Mouse (Mus musculus) erythroblast, embryonic 14.5 days (primary cell): Measurements from ENCODE around the gene Ier2.

Experiments used
- GATA1 ChIP-seq: IDR thresholded peaks from 2 replicates; pipeline ENCODE4 v1.6.1; 2012; ENCODE audit warnings: low read length, inconsistent platforms, mixed read lengths
- TAL1 ChIP-seq: IDR thresholded peaks from 3 replicates; pipeline ENCODE4 v1.6.1; 2012; ENCODE audit warnings: low read length, inconsistent platforms, mixed read lengths

- no peak for TF ChIP-seq TAL1
- TF ChIP-seq GATA1 = no peak
Observed at GRCm38 (mm10) chr8:84639162-84640009, 23.3 kb downstream of the Ier2 start.
